In genomic region chr4:133735282-133735681, GRCm38 (mm10) we compare ENCODE assay signal across 20 mouse cellular contexts. TPM values are rescaled to one million over a fixed set of nuclear protein-coding genes. Genes with fewer than 3 reads are reported as not detected.
DNase-seq lines count a peak whose midpoint lies in the region; ATAC-seq and TF ChIP-seq lines count a peak whose summit lies in the region.
"Had no signal": no experiment of that assay in that cellular context is flagged by ENCODE, and none has a peak within 500 bp of the region (broad histone marks: within the 10 kb centered on the region; RNA-seq: fewer than 3 reads in every experiment).

No protein-coding gene starts in this region.

- H3K9ac ChIP-seq in forebrain, embryonic 12.5 days = no peak overlapping the region
- H3K9ac ChIP-seq in forebrain, embryonic 16.5 days (replicated peaks; ENCODE audit: low read depth, low read length) = no peak overlapping the region
- H3K9ac ChIP-seq in lung, postnatal 0 days (replicated peaks; ENCODE audit: low read depth) = no peak overlapping the region
- H3K9ac ChIP-seq: embryonic facial prominence, embryonic 12.5 days; forebrain, postnatal 0 days had no signal

- peaks cover 34% of the 10 kb centered on the region for H3K36me3 ChIP-seq in forebrain, embryonic 12.5 days (replicated peaks)
- no peaks in the 10 kb centered on the region for H3K36me3 ChIP-seq in forebrain, embryonic 16.5 days (ENCODE audit: control insufficient read depth, insufficient read depth)
- no peaks in the 10 kb centered on the region for H3K36me3 ChIP-seq in lung, postnatal 0 days (ENCODE audit: insufficient read depth, low read length)

- no peak for TF ChIP-seq POLR2A in lung, adult 2 months (IDR thresholded peaks at IDR 0.05; ENCODE audit: borderline replicate concordance, extremely low read depth, low read depth, low read length)

- WGBS in forebrain, embryonic 12.5 days = 81% methylated on average over 3 of the region's 3 CpGs
- WGBS in forebrain, embryonic 16.5 days = 83% methylated on average over 3 of the region's 3 CpGs
- 64% methylated on average over 3 of the region's 3 CpGs for WGBS in lung, postnatal 0 days
- 57% methylated on average over 3 of the region's 3 CpGs for WGBS in lung, adult 2 months

- no peak for TF ChIP-seq CTCF in lung, postnatal 0 days (IDR thresholded peaks at IDR 0.05)
- no peak for TF ChIP-seq CTCF in lung, adult 2 months (IDR thresholded peaks at IDR 0.05; ENCODE audit: insufficient read depth, low read length)

- peak; percentile 77 for TF ChIP-seq EP300 in lung, postnatal 0 days (IDR thresholded peaks at IDR 0.05)

- ATAC-seq in forebrain, embryonic 12.5 days (ENCODE audit: low FRiP score) = no peak
- ATAC-seq in forebrain, embryonic 16.5 days = no peak; the same call in 1 of the 2 replicates
- ATAC-seq in lung, postnatal 0 days = peak; percentile 89
- ATAC-seq: CD4-positive, CD25-positive, alpha-beta regulatory T cell, adult 4 months; forebrain, embryonic 14.5 days; forebrain, postnatal 0 days had no signal

- H3K27me3 ChIP-seq in forebrain, embryonic 12.5 days = no peaks in the 10 kb centered on the region
- no peaks in the 10 kb centered on the region for H3K27me3 ChIP-seq in forebrain, embryonic 16.5 days (replicated peaks; ENCODE audit: control insufficient read depth, insufficient read depth, low read length)
- H3K27me3 ChIP-seq in lung, postnatal 0 days (replicated peaks; ENCODE audit: insufficient read depth, low read length) = no peaks in the 10 kb centered on the region
- H3K27me3 ChIP-seq: CH12.LX; embryonic facial prominence, embryonic 12.5 days had no signal

- H3K4me3 ChIP-seq in forebrain, embryonic 12.5 days (replicated peaks) = no peak overlapping the region
- H3K4me3 ChIP-seq in forebrain, embryonic 16.5 days (replicated peaks; ENCODE audit: low read length) = no peak overlapping the region
- H3K4me3 ChIP-seq in lung, postnatal 0 days (ENCODE audit: low read depth, low read length) = no peak overlapping the region
- H3K4me3 ChIP-seq in lung, adult 2 months (replicated peaks; ENCODE audit: extremely low read depth, low read depth, low read length) = no peak overlapping the region
- H3K4me3 ChIP-seq: embryonic facial prominence, embryonic 10.5 days; embryonic facial prominence, embryonic 12.5 days had no signal

- H3K4me2 ChIP-seq in forebrain, embryonic 12.5 days = no peak overlapping the region
- no peak overlapping the region for H3K4me2 ChIP-seq in forebrain, embryonic 16.5 days (ENCODE audit: low read length)
- H3K4me2 ChIP-seq in lung, postnatal 0 days (replicated peaks; ENCODE audit: low read depth, low read length) = no peak overlapping the region
- H3K4me2 ChIP-seq: embryonic facial prominence, embryonic 12.5 days had no signal

- H3K9me3 ChIP-seq in forebrain, embryonic 12.5 days = no peaks in the 10 kb centered on the region
- no peaks in the 10 kb centered on the region for H3K9me3 ChIP-seq in forebrain, embryonic 16.5 days (ENCODE audit: control insufficient read depth, low read length)
- H3K9me3 ChIP-seq in lung, postnatal 0 days (ENCODE audit: low read length) = no peaks in the 10 kb centered on the region
- H3K9me3 ChIP-seq: embryonic facial prominence, embryonic 10.5 days; embryonic facial prominence, embryonic 12.5 days had no signal

- peaks cover 62% of the 10 kb centered on the region for H3K4me1 ChIP-seq in forebrain, embryonic 12.5 days
- peaks cover 50% of the 10 kb centered on the region for H3K4me1 ChIP-seq in forebrain, embryonic 16.5 days (replicated peaks; ENCODE audit: control insufficient read depth, insufficient read depth, low read length)
- peaks cover 22% of the 10 kb centered on the region for H3K4me1 ChIP-seq in lung, postnatal 0 days (ENCODE audit: insufficient read depth, low read depth, low read length)
- H3K4me1 ChIP-seq in lung, adult 2 months (ENCODE audit: control insufficient read depth, insufficient read depth, low read length) = peaks cover 19% of the 10 kb centered on the region

- 0 out of 2 replicates have a peak overlapping the region, but pooled peaks have one; percentile 9 for H3K27ac ChIP-seq in forebrain, embryonic 12.5 days
- H3K27ac ChIP-seq in forebrain, embryonic 16.5 days (ENCODE audit: low read length) = no peak overlapping the region
- no peak overlapping the region for H3K27ac ChIP-seq in lung, postnatal 0 days (ENCODE audit: low read length)
- H3K27ac ChIP-seq: embryonic facial prominence, embryonic 10.5 days; embryonic facial prominence, embryonic 12.5 days had no signal

- DNase-seq in lung, postnatal 0 days (ENCODE audit: low spot score) = peak; percentile 72
- DNase-seq in lung, adult 2 months = no peak
- no peak for DNase-seq in adrenal gland, postnatal 14 days
- DNase-seq: adrenal gland, adult 2 months; adrenal gland, postnatal 10 days; adrenal gland, postnatal 36 days; B cell, adult 2 months; cerebellum, adult 11-12 months; cerebellum, adult 2 months; cerebellum, adult 9-10 months; cerebellum, postnatal 10 days; cerebellum, postnatal 25 days; forebrain, postnatal 0 days had no signal

RNA-seq across cellular contexts. Expression of gene Arid1a, which starts 21.3 kb away (rescaled TPM):
- 50.4 and 51.5 TPM in 2 replicates for polyA plus RNA-seq in forebrain, embryonic 12.5 days (2016; fragmentation: Nextera tagmentation; extraction: Ambion mirVana)
- polyA plus RNA-seq in forebrain, embryonic 16.5 days (2015; fragmentation: Nextera tagmentation; extraction: Ambion mirVana) = 36.4 and 41.4 TPM in 2 replicates
- 13.7 and 18.6 TPM in 2 replicates for polyA plus RNA-seq in lung, postnatal 0 days (2015; fragmentation: Nextera tagmentation; extraction: Ambion mirVana)
- polyA plus RNA-seq in lung, adult 2 months (2012; rRNA removed) = 68.3 and 77.3 TPM in 2 replicates
- total RNA-seq in adrenal gland, postnatal 14 days (2021) = 58.6 and 69.0 TPM in 2 replicates
